Mouse (Mus musculus) T-cell, adult 2 months (primary cell): Measurements from ENCODE around the gene B3gnt3.
A peak's percentile ranks its signal among the peaks of the same experiment; 100 is the strongest.
"Not testable (repeated sequence)": the region's sequence is repeated elsewhere in the genome, so short reads cannot be mapped to it uniquely, and the experiment has no call there.

Experiments used
- DNase-seq: peaks from one replicate; pipeline ENCODE4 v3.0.0; 2022; ENCODE audit warnings: low spot score

B3gnt3 gene

GRCm38 (mm10) chr8:71701414-71702086 lies at the start of gene B3gnt3:
TSS of gene B3gnt3 (minus strand) at chr8:71701789.
- DNase-seq = no peak

- DNase-seq = not testable (repeated sequence)
Observed at GRCm38 (mm10) chr8:71749321-71750075, 47.9 kb upstream of the B3gnt3 start.

GRCm38 (mm10) chr8:71747082-71747481 lies 45.5 kb upstream of the B3gnt3 start:
- DNase-seq = not testable (repeated sequence)

GRCm38 (mm10) chr8:71745322-71745721 lies 43.7 kb upstream of the B3gnt3 start:
- no peak for DNase-seq

GRCm38 (mm10) chr8:71742783-71743182 lies 41.2 kb upstream of the B3gnt3 start:
- DNase-seq = no peak

- DNase-seq = no peak
Observed at GRCm38 (mm10) chr8:71741687-71742114, 40.1 kb upstream of the B3gnt3 start.

GRCm38 (mm10) chr8:71741226-71741625 lies 39.6 kb upstream of the B3gnt3 start:
- no peak for DNase-seq

- not testable (repeated sequence) for DNase-seq
Observed at GRCm38 (mm10) chr8:71738316-71738715, 36.7 kb upstream of the B3gnt3 start.

- peak; percentile 70 for DNase-seq
Observed at GRCm38 (mm10) chr8:71731652-71732230, 30.2 kb upstream of the B3gnt3 start.

- DNase-seq = peak; percentile 51
Observed at GRCm38 (mm10) chr8:71728826-71729620, 27.4 kb upstream of the B3gnt3 start.

GRCm38 (mm10) chr8:71728240-71728785 lies 26.7 kb upstream of the B3gnt3 start:
- DNase-seq = no peak

- DNase-seq = peak; percentile 87
Observed at GRCm38 (mm10) chr8:71725122-71725924, 23.7 kb upstream of the B3gnt3 start, which contains the start of gene Fcho1. TSS of gene Fcho1 (minus strand) at chr8:71725716.

GRCm38 (mm10) chr8:71724389-71724788 lies 22.8 kb upstream of the B3gnt3 start:
- DNase-seq = no peak

GRCm38 (mm10) chr8:71723047-71723551 lies 21.5 kb upstream of the B3gnt3 start:
- peak; percentile 86 for DNase-seq

- no peak for DNase-seq
Observed at GRCm38 (mm10) chr8:71719928-71720457, 18.4 kb upstream of the B3gnt3 start.

- DNase-seq = no peak
Observed at GRCm38 (mm10) chr8:71719218-71719617, 17.6 kb upstream of the B3gnt3 start.

GRCm38 (mm10) chr8:71718252-71718651 lies 16.7 kb upstream of the B3gnt3 start:
- DNase-seq = no peak

- no peak for DNase-seq
Observed at GRCm38 (mm10) chr8:71717096-71717495, 15.5 kb upstream of the B3gnt3 start.

GRCm38 (mm10) chr8:71716561-71717053 lies 15.0 kb upstream of the B3gnt3 start:
- DNase-seq = no peak

- no peak for DNase-seq
Observed at GRCm38 (mm10) chr8:71715531-71715930, 13.9 kb upstream of the B3gnt3 start.
